Comparison of ENCODE assay signal across 7 mouse cellular contexts in genomic region chr15:6299554-6299953, GRCm38 (mm10). TPM values are rescaled to one million over a fixed set of nuclear protein-coding genes. Genes with fewer than 3 reads are reported as not detected.
DNase-seq lines count a peak whose midpoint lies in the region; ATAC-seq and TF ChIP-seq lines count a peak whose summit lies in the region.

TSS of gene Dab2 (plus strand) at chr15:6299788.

- DNase-seq in adrenal gland, adult 2 months, result no peak
- DNase-seq in gastrocnemius, postnatal 36 days, result no peak
- peak; percentile 90 for DNase-seq in kidney, adult 2 months

- no peaks in the 10 kb centered on the region for H3K4me1 ChIP-seq in ES-Bruce4 (ENCODE audit: control insufficient read depth, insufficient read depth, low read length)
- H3K4me1 ChIP-seq in kidney, adult 2 months (ENCODE audit: control insufficient read depth, insufficient read depth, low read length), result peaks cover 11% of the 10 kb centered on the region
- H3K4me1 ChIP-seq in midbrain, embryonic 16.5 days (ENCODE audit: control insufficient read depth, insufficient read depth, low read length), result no peaks in the 10 kb centered on the region

- ATAC-seq in midbrain, embryonic 16.5 days, result no peak
- ATAC-seq in megakaryocyte-erythroid progenitor cell, adult 5-6 weeks (replicated peaks; ENCODE audit: low FRiP score, low TSS enrichment, poor library complexity, severe bottlenecking), result no peak
- ATAC-seq in megakaryocyte, adult 5-6 weeks (ENCODE audit: poor library complexity, severe bottlenecking), result no peak

- TF ChIP-seq POLR2A in ES-Bruce4 (IDR thresholded peaks at IDR 0.05; ENCODE audit: insufficient read depth, low read length), result no peak
- TF ChIP-seq POLR2A in kidney, adult 2 months (IDR thresholded peaks at IDR 0.05; ENCODE audit: low read depth, low read length), result no peak

- no peak for TF ChIP-seq CTCF in ES-Bruce4 (IDR thresholded peaks at IDR 0.05; ENCODE audit: low read depth, low read length)
- no peak for TF ChIP-seq CTCF in kidney, adult 2 months (conservative IDR thresholded peaks at IDR 0.05; ENCODE audit: insufficient read depth, insufficient read length, low read depth, low read length)

- H3K4me3 ChIP-seq in ES-Bruce4 (ENCODE audit: low read depth, low read length), result no peak within 1 kb of the TSS
- peak within 1 kb of the TSS; percentile 89 for H3K4me3 ChIP-seq in kidney, adult 2 months (ENCODE audit: insufficient read depth, low read depth, low read length)
- no peak within 1 kb of the TSS for H3K4me3 ChIP-seq in midbrain, embryonic 16.5 days (ENCODE audit: low read depth, low read length)

- no peaks in the 10 kb centered on the region for H3K9me3 ChIP-seq in ES-Bruce4 (replicated peaks; ENCODE audit: control insufficient read depth, insufficient read depth, low read length, poor library complexity, severe bottlenecking)
- no peaks in the 10 kb centered on the region for H3K9me3 ChIP-seq in midbrain, embryonic 16.5 days (replicated peaks; ENCODE audit: control insufficient read depth, low read length, poor library complexity, severe bottlenecking)

- no peak for TF ChIP-seq EP300 in ES-Bruce4 (IDR thresholded peaks at IDR 0.05; ENCODE audit: insufficient read depth, low read depth, low read length)

- H3K36me3 ChIP-seq in ES-Bruce4 (ENCODE audit: control insufficient read depth, insufficient read depth, low read length, poor library complexity, severe bottlenecking), result no peaks in the 10 kb centered on the region
- H3K36me3 ChIP-seq in kidney, adult 2 months (ENCODE audit: control insufficient read depth, insufficient read depth, low read length), result no peaks in the 10 kb centered on the region
- H3K36me3 ChIP-seq in midbrain, embryonic 16.5 days (ENCODE audit: control insufficient read depth, insufficient read depth, low read length), result no peaks in the 10 kb centered on the region

- intact Hi-C loops in gastrocnemius, postnatal 36 days (cut with DNase I), result no loop called here

- no peaks in the 10 kb centered on the region for H3K27me3 ChIP-seq in ES-Bruce4 (ENCODE audit: control insufficient read depth, insufficient read depth, low read length, poor library complexity, severe bottlenecking)
- no peaks in the 10 kb centered on the region for H3K27me3 ChIP-seq in kidney, adult 2 months (replicated peaks; ENCODE audit: control insufficient read depth, insufficient read depth, low read length)
- H3K27me3 ChIP-seq in midbrain, embryonic 16.5 days (ENCODE audit: control insufficient read depth, insufficient read depth, low read depth, low read length), result no peaks in the 10 kb centered on the region

- no peak within 1 kb of the TSS for H3K9ac ChIP-seq in ES-Bruce4 (ENCODE audit: low read depth, poor library complexity, severe bottlenecking)
- no peak within 1 kb of the TSS for H3K9ac ChIP-seq in midbrain, embryonic 16.5 days (ENCODE audit: low read depth, low read length)

- H3K27ac ChIP-seq in ES-Bruce4 (ENCODE audit: insufficient read depth, low read length), result no peak within 1 kb of the TSS
- peak within 1 kb of the TSS; percentile 100 for H3K27ac ChIP-seq in kidney, adult 2 months (ENCODE audit: insufficient read depth, low read depth, low read length)
- no peak within 1 kb of the TSS for H3K27ac ChIP-seq in midbrain, embryonic 16.5 days (ENCODE audit: low read length)

- H3K4me2 ChIP-seq in midbrain, embryonic 16.5 days (ENCODE audit: low read length), result no peak within 1 kb of the TSS

- 51% methylated on average over 3 of the region's 3 CpGs for WGBS in kidney, adult 2 months
- 74% methylated on average over 3 of the region's 3 CpGs for WGBS in midbrain, embryonic 16.5 days

RNA-seq across cellular contexts. Expression of gene Dab2, which starts in this region (rescaled TPM):
- 21.4 and 27.5 TPM in 2 replicates for polyA plus RNA-seq in ES-Bruce4 (2011; ENCODE audit: insufficient read depth, insufficient read length, low read depth, missing spikeins)
- 100 to 1,000 TPM; 358 to 479 TPM for total RNA-seq in adrenal gland, adult 2 months (2021)
- 127 and 180 TPM in 2 replicates for polyA plus RNA-seq in adrenal gland, adult 2 months (2012; rRNA removed)
- 10 to 100 TPM; 10.4 to 11.1 TPM for total RNA-seq in gastrocnemius, postnatal 36 days (2021)
- polyA plus RNA-seq in kidney, adult 2 months (2012; rRNA removed), result 247 and 281 TPM in 2 replicates
- 15.1 and 19.4 TPM in 2 replicates for polyA plus RNA-seq in midbrain, embryonic 16.5 days (2015; fragmentation: Nextera tagmentation; extraction: Ambion mirVana)
- not detected in 2 replicates for total RNA-seq in megakaryocyte-erythroid progenitor cell, adult 5-6 weeks (2014; fragmentation: Nextera tagmentation)
- total RNA-seq in megakaryocyte-erythroid progenitor cell, adult 5-6 weeks (2017), result not detected in 2 replicates
- 0.07 and 0.56 TPM in 2 replicates for total RNA-seq in megakaryocyte, adult 5-6 weeks (2015)
- total RNA-seq in megakaryocyte, adult 5-6 weeks (2017), result not detected in 2 replicates

Comparison
In these comparisons a context has a peak if more than half of its experiments do, and no peak if none do; other contexts are left out.
1. RNA of gene Dab2 (total RNA-seq): 358 to 479 TPM in adrenal gland, adult 2 months; 10.4 to 11.1 TPM in gastrocnemius, postnatal 36 days, 0.07 to 0.56 TPM in megakaryocyte, adult 5-6 weeks and not detected in megakaryocyte-erythroid progenitor cell, adult 5-6 weeks; every median in the first group is over 10 times any median in the second.